Mouse (Mus musculus) G1E (cell line): ENCODE data around the gene Cuedc1. TPM values are rescaled to one million over a fixed set of nuclear protein-coding genes. Genes with fewer than 3 reads are reported as not detected.

ENCODE experiments used
- ATAC-seq: 2 replicates; pipeline ENCODE4 v1.8.0; 2016; ENCODE audit warnings: mild to moderate bottlenecking; ENCODE audit not compliant: insufficient number of reproducible peaks, poor library complexity, low FRiP score, severe bottlenecking; ENCODE audit errors: extremely low read depth
- DNase-seq: peaks from one replicate; pipeline ENCODE4 v3.0.0; 2012; ENCODE audit warnings: low spot score
- H3K27me3 ChIP-seq: 2 replicates; pipeline ENCODE4 v1.6.1; 2012; ENCODE audit warnings: mild to moderate bottlenecking, low read length, inconsistent platforms; ENCODE audit not compliant: insufficient read depth
- H3K36me3 ChIP-seq: replicated peaks from 2 replicates; pipeline ENCODE3; 2012; ENCODE audit warnings: mild to moderate bottlenecking, inconsistent platforms
- H3K4me1 ChIP-seq: 2 replicates; pipeline ENCODE4 v1.6.1; 2012; ENCODE audit warnings: low read depth, low read length, inconsistent platforms, mixed read lengths; ENCODE audit not compliant: insufficient read depth
- H3K4me3 ChIP-seq: 2 replicates; pipeline ENCODE4 v1.5.1; 2012; ENCODE audit warnings: low read depth, mild to moderate bottlenecking, inconsistent platforms, low read length, moderate library complexity, mixed read lengths
- H3K9me3 ChIP-seq: replicated peaks from 2 replicates; pipeline ENCODE4 v1.6.1; 2012; ENCODE audit warnings: inconsistent platforms
- CTCF ChIP-seq: IDR thresholded peaks from 2 replicates; pipeline ENCODE4 v1.5.1; 2012; ENCODE audit warnings: low read depth, low read length, inconsistent platforms, mixed read lengths
- GATA1 ChIP-seq: IDR thresholded peaks from 2 replicates; pipeline ENCODE4 v1.6.1; 2012; ENCODE audit warnings: borderline replicate concordance, low read length, inconsistent platforms, mixed read lengths
- GATA2 ChIP-seq: IDR thresholded peaks from 2 replicates; pipeline ENCODE4 v1.6.1; 2012; ENCODE audit warnings: low read depth, low read length, inconsistent platforms, borderline replicate concordance
- POLR2AphosphoS5 ChIP-seq: IDR thresholded peaks from 2 replicates; pipeline ENCODE4 v1.6.1; 2012; ENCODE audit warnings: low read depth, low read length, inconsistent platforms; ENCODE audit not compliant: insufficient replicate concordance
- TAL1 ChIP-seq: conservative IDR thresholded peaks from 2 replicates; pipeline ENCODE4 v1.6.1; 2012; ENCODE audit warnings: low read depth, low read length, inconsistent platforms, mixed read lengths
- polyA plus RNA-seq: library from polyadenylated mRNA; stranded (reverse); fragments of >175 nt; gene quantifications from 2 replicates; pipeline ENCODE4 v1.2.3, GENCODE M21; 2012
- total RNA-seq, 2 experiments: library from RNA; stranded (forward) in 1 of 2; stranded (reverse) in 1 of 2; fragments of 200-1000 nt in 1 of 2; fragments of >200 nt in 1 of 2; fragmentation: Nextera tagmentation in 1 of 2; gene quantifications; 2 replicates each; pipeline ENCODE4 v1.2.3; 2014 to 2017

Gene Cuedc1
- total and polyA plus RNA-seq, 3 experiments = 18.9 to 36.4 (median 29.6) TPM

- Histone ChIP-seq H3K9me3 (no peaks in the 10 kb centered on the region), H3K36me3 (peaks cover 2% of the 10 kb centered on the region), H3K27me3 (peaks cover 79% of the 10 kb centered on the region), H3K4me3 (no peak overlapping the region), H3K4me1 (peaks cover 23% of the 10 kb centered on the region)
- TF ChIP-seq TAL1 (no peak), CTCF (no peak), POLR2AphosphoS5 (no peak), GATA2 (no peak), GATA1 (no peak)
- DNase-seq (no peak), ATAC-seq (no peak)
Measured at GRCm38 (mm10) chr11:88113543-88114271, 15.8 kb downstream of the Cuedc1 start.

DNA sequence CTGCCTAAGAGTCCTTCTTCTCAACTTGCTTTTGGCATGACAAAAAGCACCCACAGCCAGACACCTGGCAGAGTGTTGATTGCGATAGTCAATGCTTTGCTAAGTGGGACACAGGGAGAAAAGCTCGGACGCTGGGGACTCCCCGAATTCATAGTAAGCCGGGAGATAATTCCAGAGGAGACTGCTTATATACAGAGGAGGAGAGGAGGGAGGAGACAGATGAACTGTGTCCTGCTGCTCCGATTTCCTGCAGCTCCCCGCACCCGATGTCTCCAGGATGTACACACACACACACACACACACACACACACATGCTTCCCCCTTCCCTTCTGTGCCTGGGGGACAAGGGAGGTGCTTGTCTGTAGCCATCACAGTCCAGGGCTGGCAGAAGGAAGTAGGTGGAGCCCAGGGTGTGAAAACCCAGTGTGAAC, 17.0 kb downstream of the Cuedc1 start:
- no peak for ATAC-seq
- TF ChIP-seq POLR2AphosphoS5 = no peak
- no peak for TF ChIP-seq CTCF
- no peak for TF ChIP-seq GATA1
- TF ChIP-seq GATA2 = no peak
- no peak for TF ChIP-seq TAL1
- H3K27me3 ChIP-seq = peaks cover 82% of the 10 kb centered on the region
- peaks cover 32% of the 10 kb centered on the region for H3K4me1 ChIP-seq
- no peak for DNase-seq
- no peak overlapping the region for H3K4me3 ChIP-seq
- H3K9me3 ChIP-seq = no peaks in the 10 kb centered on the region
- peaks cover 7% of the 10 kb centered on the region for H3K36me3 ChIP-seq

GRCm38 (mm10) chr11:88116568-88116967, 18.7 kb downstream of the Cuedc1 start:
- Histone ChIP-seq H3K4me1 (peaks cover 30% of the 10 kb centered on the region), H3K27me3 (peaks cover 85% of the 10 kb centered on the region), H3K9me3 (no peaks in the 10 kb centered on the region), H3K36me3 (peaks cover 5% of the 10 kb centered on the region), H3K4me3 (no peak overlapping the region)
- TF ChIP-seq GATA2 (no peak), TAL1 (no peak), CTCF (no peak), POLR2AphosphoS5 (no peak)
- no peak for DNase-seq
- ATAC-seq = no peak

DNA sequence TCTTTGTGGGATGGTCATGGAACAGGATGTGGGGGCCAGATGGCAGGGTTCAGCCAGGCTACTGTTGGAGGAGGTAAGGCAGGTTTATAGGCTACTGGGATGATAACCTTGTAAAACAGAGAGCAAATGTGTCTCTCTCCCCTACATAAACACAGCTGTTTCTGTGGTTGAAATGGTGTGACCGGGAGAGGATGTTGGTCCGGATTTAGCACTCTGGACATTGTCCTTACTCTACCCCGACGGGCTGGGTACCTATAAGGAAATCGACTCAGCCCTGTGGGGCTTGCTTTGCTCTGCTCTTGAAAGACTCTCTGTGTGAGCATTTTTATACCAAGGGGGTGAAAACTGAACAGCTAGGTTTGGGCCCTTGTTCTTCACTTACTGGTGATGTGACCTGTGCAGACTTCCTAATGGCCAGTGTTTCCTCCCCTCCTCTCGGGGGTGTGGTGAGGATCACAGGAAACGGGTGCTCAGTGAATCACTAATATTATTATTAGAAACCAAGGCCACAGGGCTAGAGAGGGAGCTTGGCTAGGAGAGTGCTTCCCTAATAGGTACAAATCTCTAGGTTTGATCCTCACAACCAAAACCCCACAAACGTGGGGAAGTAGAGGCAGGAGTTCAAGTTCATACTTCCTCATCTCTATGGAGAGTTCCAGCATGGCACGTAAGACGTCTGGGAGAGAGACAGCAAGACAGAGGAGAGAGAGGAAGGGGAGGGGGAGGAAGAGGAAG, 19.7 kb downstream of the Cuedc1 start:
- no peaks in the 10 kb centered on the region for H3K9me3 ChIP-seq
- H3K27me3 ChIP-seq = peaks cover 84% of the 10 kb centered on the region
- no peak for ATAC-seq
- H3K36me3 ChIP-seq = peaks cover 5% of the 10 kb centered on the region
- TF ChIP-seq CTCF (no peak), GATA2 (no peak), TAL1 (no peak)
- H3K4me1 ChIP-seq = peaks cover 32% of the 10 kb centered on the region
- no peak overlapping the region for H3K4me3 ChIP-seq
- DNase-seq = no peak

GRCm38 (mm10) chr11:88118091-88118440, 20.2 kb downstream of the Cuedc1 start:
- Histone ChIP-seq H3K27me3 (peaks cover 86% of the 10 kb centered on the region), H3K4me1 (peaks cover 34% of the 10 kb centered on the region), H3K36me3 (peaks cover 5% of the 10 kb centered on the region), H3K4me3 (no peak overlapping the region), H3K9me3 (no peaks in the 10 kb centered on the region)
- ATAC-seq = no peak
- TF ChIP-seq GATA1 = no peak
- no peak for TF ChIP-seq GATA2
- TF ChIP-seq TAL1 = no peak
- no peak for TF ChIP-seq CTCF
- TF ChIP-seq POLR2AphosphoS5 = no peak
- no peak for DNase-seq

DNA sequence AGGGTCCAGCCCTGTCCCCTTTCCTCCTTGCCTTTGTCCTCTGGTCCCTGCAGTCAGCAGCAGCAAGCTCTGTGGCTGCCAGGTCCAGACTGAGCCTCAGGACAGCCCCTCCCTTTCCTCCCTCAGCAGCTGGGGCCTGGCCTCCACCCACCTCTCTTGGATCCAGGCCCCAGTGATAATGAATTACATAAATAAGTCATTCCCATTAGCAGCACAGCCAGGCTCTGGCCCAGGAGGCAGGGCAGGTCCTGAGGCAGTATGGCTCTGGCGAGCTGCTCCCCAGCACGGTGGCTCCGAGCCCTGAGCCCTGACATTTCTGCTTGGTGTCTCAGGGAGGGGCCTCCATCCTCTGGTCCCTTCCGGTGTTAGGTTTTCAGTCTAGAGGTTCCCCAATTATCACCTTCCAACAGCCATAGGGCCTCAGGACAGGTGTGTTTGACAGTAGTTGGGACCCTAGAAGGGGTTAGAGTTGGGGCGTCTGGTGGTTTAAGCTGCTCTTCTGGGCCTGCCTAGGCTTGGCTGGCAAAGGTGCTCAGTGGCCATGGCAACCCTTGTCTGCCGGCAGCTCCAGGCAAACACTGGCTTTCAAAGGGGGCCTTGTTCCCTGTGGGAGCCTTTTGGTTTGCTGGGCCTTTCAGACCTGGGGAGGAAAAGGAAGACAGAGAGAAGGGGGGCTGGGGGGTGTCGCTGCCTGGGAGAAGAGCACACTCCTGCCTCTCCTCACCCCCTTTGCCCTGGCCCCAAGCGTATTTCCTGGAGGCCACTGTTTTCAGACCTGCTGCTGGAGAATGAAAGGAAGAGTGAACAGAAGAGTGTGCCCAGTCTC, 21.2 kb downstream of the Cuedc1 start:
- DNase-seq = no peak
- peaks cover 36% of the 10 kb centered on the region for H3K4me1 ChIP-seq
- no peaks in the 10 kb centered on the region for H3K9me3 ChIP-seq
- peaks cover 5% of the 10 kb centered on the region for H3K36me3 ChIP-seq
- peaks cover 91% of the 10 kb centered on the region for H3K27me3 ChIP-seq
- H3K4me3 ChIP-seq = no peak overlapping the region
- 0 out of 2 replicates have a peak, but pooled peaks have one; percentile 28 for ATAC-seq
- TF ChIP-seq GATA2 = no peak
- no peak for TF ChIP-seq TAL1
- no peak for TF ChIP-seq POLR2AphosphoS5
- TF ChIP-seq CTCF = no peak
- TF ChIP-seq GATA1 = no peak
